Mouse (Mus musculus) testis, postnatal 14 days (tissue): ENCODE results near the gene Adam22.
"Not testable (repeated sequence)": the region's sequence is repeated elsewhere in the genome, so short reads cannot be mapped to it uniquely, and the experiment has no call there.

Experiments
- DNase-seq: peaks from one replicate; pipeline ENCODE4 v3.0.0; 2021; ENCODE audit warnings: low spot score

Adam22 gene

DNA sequence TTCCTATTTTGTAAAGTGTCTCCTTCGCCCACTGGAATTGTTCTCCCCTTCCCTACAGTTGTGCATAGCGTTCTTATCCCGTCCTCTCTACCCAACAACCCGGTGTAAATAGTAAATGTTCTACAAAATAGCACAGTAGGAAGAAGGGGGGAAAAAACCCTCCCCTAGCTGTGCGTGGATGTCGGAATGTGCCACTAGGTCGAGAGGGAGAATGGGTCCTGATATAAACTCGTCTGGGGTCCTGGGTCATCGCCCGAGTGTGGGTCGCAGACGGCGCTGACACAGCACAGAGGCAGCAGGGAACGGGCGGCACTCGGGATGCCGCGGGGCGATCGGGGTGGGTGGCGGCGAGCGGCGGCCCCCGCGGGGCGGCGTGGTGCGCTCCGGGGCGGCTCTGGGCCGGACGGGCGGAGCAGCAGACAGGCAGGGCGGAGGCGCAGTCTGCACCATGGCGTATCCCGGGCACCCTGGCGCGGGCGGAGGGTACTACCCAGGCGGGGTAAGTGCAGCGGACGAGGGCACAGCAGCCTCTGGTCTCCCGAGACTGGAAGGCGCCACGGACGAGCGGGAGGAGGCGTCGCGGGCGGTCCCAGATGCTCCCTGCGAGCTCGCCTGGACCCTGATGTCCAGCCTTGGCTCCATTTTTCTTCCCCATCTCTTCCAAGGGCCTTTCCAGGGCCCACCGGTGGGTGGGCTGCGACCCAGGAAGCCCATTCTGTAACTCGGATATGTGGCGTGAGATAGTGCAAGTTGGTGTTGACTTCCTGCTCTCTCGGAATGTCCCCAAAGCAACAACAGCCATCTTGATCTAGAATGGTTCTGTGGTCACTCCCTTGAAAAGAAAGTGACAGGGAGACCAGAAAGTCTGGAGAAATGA lies 311.6 kb downstream of the Adam22 start:
- DNase-seq, result peak; percentile 77

DNA sequence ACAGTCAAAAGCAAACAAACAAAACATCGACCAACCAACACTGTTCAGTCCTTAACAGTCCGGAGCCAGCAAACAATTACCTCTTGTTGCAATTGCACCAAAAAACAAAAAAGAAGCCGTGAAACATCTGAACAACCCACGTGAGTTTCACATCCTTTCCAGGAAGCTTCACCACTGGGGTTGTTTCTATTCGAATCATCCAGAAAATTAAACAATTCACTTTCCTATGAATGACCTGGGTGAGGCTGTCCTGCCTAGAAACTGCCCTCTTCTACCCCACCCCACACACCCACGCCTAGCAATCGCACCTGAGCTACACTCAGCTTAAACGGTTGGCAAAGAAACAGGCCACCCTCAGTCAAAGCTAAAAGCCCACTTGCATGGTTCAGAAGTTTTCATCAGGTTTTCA lies 312.2 kb downstream of the Adam22 start:
- DNase-seq, result no peak

DNA sequence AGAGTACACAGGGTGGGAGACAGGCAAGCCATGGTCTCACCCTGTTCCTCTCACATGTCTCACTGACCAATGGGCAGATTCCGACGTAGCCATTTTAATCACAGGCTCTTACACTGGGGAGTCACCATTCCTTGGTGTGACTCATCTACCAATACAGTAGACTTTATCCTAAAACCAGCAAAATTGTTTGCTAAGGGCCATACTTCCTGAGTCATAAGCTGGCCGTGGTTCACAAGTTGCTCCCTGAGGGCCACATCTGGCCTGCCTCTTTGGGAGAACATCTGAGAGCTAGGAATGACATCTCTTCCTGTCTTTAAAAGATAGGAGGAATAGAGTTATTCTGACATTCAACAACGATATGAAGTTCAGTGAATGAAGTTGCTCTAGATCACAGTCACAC lies 314.1 kb downstream of the Adam22 start:
- DNase-seq, result no peak

DNA sequence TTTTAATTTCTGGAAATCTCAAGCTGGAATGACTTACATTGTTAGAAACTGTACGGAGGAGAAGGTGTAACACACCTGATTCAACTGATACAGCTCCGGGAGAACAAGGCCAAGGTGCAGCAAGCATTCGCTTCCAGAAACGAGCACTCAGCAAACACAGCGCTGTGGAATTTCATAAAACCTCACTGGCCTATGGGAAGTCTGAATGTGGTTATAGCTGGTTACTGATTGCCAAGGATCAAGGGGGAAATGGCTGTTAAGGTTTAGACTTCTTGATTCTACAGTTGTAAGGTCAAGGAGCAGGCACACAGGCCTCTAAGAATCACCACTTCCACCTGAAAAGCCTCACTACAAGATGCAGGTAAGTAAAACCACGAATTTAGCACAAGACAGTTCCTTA lies 322.1 kb downstream of the Adam22 start, which contains the start of gene Sri:
TSS of gene Sri (plus strand) at position 224 of the 400 bp plus-strand sequence.
- DNase-seq, result no peak

DNA sequence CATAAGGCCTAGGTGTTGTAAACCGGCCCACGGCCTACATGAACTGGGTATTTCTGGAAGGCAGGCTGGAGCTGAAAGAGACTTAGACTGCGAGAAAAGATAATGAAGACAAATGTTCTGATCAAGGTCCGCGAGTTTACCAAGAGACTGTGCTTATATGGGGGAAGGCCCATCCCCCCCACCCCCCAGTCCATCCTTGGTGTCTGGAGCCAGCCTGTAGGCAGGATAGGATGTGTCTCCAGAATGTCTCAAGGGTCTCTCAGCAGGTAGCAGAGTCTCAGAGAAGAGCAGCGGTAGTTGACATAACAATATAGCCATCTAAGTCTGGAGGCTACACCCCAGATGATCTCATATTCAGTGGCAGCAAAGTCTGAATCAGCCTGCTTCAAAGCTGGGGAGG lies 333.4 kb downstream of the Adam22 start:
- DNase-seq, result not testable (repeated sequence)
